Mouse (Mus musculus): ENCODE measurements around the gene Fam45a.

Fam45a gene

DNA sequence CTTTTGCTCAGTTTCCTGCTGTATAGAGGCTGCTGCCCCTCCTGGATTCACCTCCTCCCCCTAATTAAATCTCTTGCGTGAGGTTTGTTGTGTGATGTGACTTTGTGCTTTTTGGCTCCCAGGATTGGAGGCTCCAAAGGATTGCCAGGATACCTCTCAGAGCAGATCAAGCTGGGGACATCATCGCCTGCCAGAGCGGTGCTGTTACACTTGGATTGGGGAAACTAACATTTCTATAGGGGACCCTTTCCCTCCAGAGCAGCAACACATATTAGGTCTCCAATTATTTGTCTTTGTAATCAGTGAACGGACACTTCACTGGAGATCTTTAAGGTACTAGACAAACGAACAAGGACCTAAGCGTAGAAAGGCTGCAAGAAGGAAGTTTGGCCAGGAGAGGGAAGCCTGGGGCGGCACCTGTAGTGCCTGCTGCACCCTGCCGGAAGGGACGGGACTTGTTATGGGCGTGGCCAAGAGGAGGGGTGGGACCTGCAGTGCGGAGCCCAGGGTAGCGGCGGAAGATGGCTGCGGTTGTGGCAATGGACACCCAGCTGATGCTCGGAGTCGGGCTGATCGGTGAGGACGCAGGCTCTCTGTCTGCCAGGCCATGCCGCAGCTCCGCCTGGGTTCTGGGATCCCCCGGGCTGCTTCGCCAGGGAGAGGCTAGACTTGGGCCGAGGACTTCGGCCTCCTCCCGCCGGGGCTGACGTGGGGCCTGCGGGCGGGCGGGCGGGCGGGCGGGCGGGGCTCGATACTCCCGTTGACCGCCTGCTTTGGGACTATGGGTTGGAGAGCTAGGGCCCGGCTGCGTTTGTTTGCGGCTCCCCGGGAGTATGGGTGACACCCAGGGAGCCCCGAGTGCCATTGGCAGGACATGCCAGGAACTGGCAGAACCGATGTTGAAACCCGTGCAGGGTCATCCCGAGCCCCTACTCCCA is at the start of gene Fam45a:
TSS of gene Fam45a (plus strand) at position 488 of the 938 bp plus-strand sequence.
- in situ Hi-C loops (cut with MseI, MboI), result no loop called here

DNA sequence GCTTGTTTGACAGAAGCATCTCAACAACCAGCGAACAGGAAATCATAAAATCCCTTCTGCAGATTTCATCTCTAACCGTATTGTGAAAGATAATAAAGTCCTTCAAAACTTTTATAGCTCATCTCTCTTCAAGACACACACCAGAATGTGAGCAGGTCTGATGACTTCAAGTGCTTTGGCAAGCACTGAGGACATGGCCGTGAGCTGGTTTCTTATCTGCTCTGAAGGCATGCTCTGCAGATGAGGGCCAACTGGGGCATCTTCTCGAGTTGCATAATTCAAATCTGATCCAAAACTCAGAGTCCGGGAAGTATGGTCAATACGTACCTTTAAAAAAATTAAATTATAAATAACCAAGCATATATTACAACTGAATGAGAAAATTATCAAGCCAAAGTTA is 38.0 kb upstream of the Fam45a start:
- in situ Hi-C loops (cut with MseI, MboI), result no loop called here

DNA sequence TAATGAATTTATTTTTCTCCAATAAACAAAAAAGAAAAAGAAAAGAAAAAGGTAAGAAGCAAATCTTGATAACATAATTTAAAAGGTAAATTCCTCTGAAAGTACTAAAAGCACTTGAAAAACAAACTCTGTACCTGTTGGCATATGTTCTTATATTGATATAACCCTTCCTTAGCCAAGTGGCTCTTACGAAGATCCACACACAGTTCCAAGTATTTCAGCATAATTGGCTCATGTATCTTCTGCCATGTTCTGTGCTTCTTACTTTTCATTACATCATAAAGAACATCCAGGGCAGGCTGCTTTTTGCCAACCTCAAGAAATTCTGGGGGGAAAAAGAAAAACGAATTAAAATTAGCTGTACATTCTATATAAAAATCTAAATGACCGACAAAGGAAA is 29.4 kb upstream of the Fam45a start:
- in situ Hi-C loops (cut with MseI, MboI), result no loop called here

DNA sequence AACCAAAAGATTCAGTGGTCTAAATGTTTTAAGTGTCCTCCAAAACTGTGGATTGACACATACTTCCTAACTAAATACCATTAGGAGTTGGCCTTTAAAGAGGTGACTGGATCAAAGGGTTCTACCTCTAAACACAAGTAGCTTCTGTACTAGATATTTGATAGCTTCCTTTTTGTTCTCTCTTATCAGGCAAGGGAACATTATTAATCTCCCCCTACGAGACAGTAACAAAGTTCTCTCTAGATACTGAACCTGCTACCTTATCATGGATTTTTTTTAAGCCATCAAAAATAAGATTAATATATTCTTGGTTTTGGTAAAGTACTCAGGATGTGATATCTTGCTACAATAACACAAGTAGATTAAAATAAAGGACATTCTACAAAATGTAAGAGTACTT is 26.7 kb upstream of the Fam45a start:
- in situ Hi-C loops (cut with MseI, MboI), result no loop called here

DNA sequence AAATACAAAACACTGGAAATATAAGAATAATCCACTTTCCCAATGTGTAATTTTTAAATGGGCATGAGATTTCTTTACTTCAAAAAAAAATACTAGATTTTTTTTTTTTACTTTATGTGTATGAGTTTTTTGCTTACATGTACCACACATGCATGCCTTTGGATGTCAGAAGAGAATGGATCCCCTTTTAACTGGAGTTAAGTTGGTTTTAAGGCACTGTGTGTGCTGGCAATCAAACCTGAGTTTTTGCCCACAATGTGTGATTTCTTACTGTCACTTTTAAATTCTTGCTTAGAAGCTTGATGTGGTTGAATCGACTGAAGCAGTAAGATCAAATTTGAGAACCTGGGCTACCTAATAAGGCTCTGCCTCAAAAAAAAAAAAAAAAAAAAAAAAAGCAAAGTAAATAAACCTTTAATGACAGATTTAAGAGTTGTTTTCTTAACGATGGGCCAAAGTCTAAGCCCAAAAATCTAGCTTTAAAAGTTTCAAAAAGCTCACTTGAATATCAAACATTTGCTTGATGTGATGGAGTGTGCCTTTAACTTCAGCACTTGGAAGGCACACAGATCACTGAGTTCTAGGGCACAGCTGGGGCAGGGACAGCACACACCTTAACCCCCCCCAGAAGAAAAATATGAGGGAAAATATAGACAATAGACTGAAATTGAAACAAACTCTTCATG is 23.8 kb upstream of the Fam45a start:
- in situ Hi-C loops (cut with MseI, MboI), result no loop called here

DNA sequence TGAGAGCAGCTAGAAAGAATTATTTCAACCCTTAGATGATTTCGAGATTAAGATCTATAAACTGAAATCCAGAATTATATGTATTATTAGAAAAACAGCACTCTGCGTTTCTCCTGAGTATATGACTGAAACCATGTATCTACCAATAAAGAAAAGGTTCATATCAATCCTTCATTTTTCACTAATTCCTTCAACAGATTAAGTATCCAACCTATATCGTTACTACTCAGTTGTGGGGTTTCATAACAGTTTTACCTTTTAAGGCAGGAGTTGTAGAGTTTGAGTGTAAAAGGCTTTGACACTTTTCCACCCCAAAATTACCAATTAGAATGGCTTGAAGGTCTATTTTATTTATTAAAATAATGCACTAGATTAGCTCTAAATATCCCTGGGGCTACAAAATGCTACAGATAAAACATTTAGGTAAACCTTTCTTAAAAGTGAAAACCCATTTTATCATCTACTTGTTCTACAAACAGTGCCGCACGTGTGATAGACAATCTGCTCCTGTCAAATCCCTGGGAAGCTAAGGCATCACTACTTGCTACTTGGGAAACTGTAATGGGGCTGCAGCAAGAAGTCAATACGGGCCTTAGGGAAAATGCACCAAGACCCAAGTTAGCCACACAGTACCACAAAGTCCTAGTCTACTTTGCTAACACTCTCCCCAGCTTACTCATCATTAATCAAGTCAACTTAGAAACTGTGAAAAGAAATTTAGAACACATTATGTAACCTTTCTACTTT is 23.0 kb upstream of the Fam45a start:
- in situ Hi-C loops (cut with MseI, MboI), result no loop called here

DNA sequence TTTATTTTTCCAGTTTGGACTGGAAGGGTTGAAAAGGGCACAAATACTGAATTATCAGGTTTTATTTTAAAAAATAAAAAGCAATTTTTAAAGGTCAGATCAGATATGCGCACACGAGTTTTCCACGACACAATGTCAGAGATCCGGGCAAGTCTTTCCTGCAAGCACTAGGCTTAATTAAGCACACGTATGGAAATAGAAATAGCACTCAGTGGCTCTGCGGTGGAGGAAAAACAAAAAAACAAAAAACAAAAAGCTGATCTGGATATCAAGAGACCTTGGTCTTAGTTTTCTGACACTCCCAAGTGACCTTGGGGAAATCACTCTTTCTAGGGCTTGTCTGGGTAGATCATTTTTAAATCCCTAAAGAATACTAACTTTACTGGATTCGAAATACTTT is 21.9 kb upstream of the Fam45a start:
- in situ Hi-C loops (cut with MseI, MboI), result no loop called here

DNA sequence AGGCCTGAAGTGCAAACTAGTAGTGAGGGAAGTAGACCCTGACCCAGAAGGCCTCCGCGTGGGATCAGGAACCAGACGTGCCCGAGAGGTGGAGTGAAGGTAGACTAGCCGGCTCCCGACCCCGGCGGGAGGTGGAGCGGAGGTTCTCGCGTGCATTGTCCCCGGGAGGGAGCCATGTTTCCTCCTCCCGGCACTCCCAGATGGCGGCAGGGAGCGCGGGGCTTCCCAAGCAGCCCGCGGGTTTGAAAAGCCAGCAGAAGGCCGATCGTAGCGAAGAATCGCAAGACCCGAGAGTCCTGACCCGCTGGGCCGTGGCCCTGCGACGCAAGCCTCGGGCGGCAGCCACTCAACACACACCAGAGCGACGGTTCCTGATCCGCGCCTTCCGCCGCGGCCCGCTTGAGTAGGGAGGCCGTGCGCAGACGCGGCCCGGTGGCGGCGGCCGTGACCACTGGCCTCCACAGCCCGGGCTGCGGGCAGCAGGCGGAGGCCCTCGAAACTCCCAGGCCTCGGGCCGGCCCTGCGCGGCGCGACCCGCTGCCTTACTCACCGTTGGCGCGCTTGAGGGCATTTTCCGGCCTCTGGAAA is 21.4 kb upstream of the Fam45a start:
- in situ Hi-C loops (cut with MseI, MboI), result no loop called here

DNA sequence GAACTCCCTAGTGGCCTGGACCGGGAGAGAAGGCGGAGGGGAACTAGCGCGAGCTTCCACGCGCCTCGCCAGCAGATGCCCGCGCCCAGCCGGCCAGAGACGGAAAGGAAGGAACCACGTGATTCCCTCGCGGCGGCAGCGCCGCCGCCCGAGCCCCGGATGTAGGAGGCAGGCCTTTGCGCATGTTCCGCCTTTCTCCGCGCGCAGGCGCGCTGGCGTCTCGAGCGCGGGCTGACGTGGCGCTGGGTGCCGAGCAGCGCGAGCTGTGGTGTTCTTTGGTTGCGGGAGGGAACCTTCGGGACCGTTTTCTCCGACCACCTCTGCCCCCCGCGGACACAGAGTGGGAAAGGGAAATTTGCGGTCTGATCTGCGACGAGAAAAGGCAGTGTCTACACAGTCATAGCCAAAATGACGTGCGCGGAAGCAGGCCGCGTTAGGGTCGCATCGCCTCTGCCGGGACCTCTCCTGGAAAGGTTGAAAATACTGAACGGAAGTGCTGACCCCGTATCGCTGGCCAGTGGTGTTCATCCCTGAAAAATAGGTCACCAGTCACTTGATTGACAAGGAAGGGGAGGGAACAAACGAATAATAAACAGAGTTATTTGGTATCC is 20.7 kb upstream of the Fam45a start, which contains the start of gene Eif3a:
TSS of gene Eif3a (minus strand) at position 108 of the 611 bp plus-strand sequence.
- in situ Hi-C loops (cut with MseI, MboI), result no loop called here

DNA sequence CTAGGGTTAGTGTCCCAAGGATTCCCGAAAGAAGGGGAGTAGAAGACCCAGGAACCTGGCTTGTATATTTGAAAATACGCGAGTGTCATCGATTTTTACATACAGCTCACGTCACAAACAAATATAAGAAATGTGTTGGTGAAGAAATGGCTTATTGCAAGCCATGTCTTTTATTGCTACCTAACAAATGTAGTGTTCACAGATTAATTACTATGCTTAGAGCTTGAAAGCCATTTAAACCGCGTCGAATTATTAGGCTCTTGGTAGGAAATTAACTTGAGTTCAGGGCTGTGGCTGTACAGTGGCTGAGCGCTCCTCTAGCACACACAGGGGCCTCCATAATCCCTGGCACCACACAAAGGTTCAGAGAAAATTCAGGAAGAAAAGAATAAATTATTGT is 20.2 kb upstream of the Fam45a start:
- in situ Hi-C loops (cut with MseI, MboI), result no loop called here

DNA sequence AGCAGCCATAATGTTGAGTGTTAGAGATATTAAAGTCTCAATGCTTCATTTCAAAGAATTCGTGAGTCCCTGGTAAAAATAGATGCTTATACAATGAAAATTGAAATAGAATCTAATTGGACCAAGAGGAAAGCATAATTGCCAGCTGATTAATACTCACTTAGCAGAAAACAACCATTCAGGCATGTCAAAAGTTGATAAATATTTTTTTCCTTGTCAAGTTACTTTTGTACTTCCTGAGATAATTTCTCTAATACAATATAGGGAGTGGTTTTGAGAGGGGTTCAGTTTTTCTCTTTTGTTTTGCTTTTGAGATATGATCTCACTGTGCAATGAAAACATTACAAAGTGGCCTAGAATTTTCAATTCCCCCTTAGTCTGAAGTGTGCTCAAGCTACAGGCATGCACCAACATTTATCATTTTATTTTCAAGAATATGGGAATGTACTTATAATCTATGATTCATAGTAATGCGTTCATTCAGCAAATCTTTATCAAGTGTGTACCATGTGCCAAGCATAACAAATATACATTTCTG is 18.1 kb upstream of the Fam45a start:
- in situ Hi-C loops (cut with MseI, MboI), result no loop called here

DNA sequence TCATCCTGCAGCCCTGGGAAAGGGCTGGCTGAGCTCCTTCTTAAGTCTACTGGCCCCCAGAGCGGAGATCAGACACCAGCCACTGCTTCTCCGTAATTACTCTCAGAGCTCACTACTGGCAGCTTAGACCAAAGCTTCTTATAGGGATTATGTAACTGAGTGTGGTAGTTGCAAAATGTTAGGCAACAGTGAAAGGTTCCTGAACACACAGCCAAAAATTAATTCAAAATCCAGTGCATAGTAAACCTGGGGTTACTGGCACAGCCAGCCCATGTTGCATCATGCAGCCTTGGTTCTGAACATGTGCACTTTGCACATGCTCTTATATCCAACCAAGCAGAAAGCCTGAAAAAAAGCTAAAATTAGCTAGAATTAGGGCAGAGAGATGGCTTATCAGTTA is 16.1 kb upstream of the Fam45a start:
- in situ Hi-C loops (cut with MseI, MboI), result no loop called here

DNA sequence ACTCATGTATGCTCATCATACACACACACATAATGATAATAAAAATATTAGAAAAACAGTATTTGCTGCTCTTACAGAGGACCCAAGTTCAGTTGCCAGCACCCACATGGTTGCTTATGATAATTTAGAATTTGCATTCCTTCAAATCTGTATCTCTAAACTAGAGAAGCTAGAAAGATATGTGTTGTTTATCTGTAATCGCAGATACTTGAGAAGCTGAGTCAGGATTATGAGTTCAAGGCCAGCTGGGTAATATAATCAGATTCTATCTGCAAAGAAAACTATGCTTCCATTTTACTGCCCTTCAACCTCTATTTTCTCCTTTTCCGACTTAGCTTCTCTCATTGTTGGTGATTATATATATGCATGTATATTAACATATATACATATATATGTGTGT is 14.0 kb upstream of the Fam45a start:
- in situ Hi-C loops (cut with MseI, MboI), result no loop called here

DNA sequence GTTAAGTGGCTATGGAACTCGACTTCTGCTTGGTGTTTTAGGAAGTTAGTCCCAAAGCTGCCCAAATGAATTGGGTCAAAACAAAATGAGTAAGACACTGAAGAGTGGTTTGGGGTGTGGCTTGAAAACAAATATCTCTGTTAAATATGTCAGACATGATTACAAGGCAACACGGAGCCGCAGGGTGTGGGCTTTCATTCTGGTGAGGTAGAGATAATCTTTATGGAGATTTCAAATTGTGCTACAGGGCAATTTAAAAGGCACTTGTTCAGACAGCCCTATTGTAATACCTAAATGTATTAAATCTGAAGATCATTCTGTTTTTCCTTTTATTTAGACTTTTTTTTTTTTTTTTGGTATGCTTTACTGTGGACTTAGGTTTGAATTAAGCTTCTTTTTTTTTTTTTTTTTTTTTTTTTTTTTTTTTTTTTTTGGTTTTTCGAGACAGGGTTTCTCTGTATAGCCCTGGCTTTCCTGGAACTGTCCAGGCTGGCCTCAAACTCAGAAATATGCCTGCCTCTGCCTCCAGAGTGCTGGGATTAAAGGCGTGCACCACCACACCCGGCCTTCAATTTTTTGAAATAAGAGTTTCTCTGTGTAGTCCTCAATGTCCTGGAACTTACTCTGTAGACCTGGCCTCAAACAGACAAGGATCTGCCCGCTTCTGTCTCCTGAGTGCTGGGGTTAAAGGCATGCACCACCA is 11.4 kb upstream of the Fam45a start:
- in situ Hi-C loops (cut with MseI, MboI), result no loop called here

DNA sequence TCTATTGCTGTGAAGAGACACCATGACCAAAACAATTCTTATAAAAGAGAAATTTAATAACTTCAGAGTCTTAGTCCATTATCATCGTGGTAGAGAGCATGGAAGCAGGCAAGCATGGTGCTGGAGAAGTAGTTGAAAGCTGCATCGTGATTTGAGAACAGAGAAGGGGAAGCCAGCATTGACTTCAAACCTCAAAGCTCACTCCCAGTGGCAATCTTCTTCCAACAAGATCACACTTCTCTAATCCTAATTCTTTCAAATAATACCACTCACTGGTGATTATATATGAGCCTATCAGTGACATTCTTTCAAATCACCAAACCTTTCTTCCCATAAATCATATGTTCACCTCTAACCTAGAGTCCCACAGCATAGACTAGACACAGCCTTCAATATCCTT is 6.5 kb upstream of the Fam45a start:
- in situ Hi-C loops (cut with MseI, MboI), result no loop called here

DNA sequence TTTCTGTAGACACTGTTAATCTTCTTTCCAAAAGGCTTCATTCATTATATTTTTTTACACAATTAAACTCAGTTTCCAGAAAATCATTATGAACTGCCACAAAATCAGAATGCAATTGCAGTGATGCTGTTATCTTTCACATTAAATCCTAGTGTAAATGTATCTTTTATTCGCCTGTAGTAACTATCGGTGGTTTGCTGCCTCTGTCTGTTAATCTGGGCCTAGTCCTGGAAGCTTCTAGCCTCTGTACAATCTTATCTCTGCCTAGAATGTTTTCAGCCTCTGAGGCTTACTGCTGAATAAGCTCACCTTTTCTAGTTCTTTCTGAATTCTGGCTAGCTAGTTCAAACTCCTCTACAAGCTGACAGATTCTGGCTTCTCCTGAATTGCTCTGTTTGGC is 1.5 kb upstream of the Fam45a start:
- in situ Hi-C loops (cut with MseI, MboI), result no loop called here

DNA sequence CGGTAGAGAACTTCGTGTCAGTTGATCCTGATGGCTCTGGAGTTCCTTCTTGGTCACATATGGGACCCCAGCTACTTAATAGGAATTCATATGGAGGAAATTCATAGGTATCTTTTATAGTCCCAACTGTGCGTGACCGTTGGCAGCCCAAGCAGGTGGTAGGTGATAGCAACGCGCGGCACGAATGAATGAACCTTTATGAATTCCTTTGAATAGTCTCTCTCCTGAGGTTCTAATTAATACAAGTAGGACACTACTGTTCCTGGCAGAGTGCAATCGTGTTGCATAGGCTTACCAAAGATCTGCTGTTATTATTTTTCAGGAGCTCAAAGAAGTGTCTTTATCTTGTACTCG is 628 bp downstream of the Fam45a start:
- in situ Hi-C loops (cut with MseI, MboI), result no loop called here

DNA sequence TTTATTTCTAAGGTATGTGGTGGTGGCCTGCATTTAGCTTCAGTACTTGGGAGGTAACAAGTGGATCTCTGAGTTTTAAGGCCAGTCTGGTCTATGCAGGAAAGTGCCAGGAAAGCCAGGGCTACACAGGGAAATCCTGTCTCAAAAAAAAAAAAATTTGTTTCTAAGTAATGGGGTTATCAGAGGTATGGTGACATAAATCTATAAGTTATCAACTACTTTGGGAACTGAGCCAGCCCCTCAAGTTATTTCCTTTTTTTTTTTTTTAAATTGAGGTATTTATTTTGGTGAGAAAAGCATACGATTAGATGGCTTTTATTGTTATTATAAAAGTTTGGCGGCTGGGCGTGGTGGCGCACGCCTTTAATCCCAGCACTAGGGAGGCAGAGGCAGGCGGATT is 1.7 kb downstream of the Fam45a start:
- in situ Hi-C loops (cut with MseI, MboI), result no loop called here

DNA sequence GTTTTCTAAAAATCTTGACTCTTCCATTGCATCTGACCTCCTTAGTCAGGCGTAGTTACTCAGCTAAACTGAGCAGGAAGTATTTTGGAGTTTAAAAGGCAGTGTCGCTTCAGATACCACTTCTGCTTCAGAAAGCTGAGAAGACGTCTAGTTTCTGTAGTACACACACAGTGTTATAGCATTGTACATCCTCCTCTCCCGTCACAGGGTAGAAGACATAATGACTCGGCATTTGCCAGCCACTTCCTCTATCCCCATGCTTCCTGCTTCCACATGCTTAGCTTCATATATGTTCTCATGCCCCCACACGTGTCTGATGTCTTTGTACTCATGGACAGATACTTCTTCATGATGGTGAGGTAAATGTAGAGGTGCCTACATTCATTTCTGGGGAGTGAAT is 7.3 kb downstream of the Fam45a start:
- in situ Hi-C loops (cut with MseI, MboI), result no loop called here

DNA sequence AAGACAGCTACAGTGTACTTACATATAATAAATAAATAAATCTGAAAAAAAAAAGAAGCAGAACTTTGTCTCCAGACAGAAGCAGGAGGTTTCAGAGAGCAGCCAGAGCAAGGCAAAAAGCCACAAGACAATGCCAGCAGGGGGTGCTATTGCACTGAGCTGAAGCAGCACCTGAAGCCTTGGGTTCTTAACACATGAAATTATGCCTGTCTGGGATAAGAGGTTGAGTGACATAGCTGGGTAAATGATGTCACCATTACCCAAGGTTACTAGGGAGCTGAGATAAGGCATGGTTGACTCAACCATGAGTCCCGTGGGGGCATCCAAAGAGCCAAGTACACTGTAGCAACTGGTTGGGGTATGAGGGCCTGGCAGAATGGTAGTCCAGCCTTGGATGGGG is 26.4 kb downstream of the Fam45a start:
- in situ Hi-C loops (cut with MseI, MboI), result no loop called here

DNA sequence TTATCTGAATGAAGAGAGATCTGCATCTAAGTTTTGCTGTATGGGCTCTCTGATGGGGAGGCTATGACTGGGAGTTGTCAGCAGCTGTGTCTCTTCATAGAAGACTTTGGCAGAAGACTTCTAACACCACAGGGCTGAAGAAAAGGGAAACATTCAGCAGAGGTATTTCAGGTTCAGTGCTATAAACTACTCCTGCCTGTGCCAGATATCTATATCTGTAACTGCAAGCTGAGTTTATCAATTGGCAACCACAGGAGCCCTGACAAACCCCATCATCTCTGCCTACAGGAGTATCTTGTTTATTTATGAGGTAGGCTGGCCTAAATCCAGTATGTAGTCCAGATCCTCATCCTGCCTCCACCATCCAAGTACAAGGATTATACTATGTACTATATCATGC is 31.9 kb downstream of the Fam45a start:
- in situ Hi-C loops (cut with MseI, MboI), result no loop called here

Measured in mouse trophoblast stem cell (cell line).